Mouse (Mus musculus) layer of hippocampus, adult 2 months (tissue): ENCODE measurements around the gene Spag4. TPM values are rescaled to one million over a fixed set of nuclear protein-coding genes. Genes with fewer than 3 reads are reported as not detected.

Experiments used
- DNase-seq, 2 experiments: peaks; one replicate each; pipeline ENCODE4 v3.0.0; 2022; ENCODE audit warnings: low spot score in 2 of 2
- H3K27ac ChIP-seq: fragments of 200-600 bp; 2 replicates; pipeline ENCODE4 v1.8.1; 2022
- H3K4me3 ChIP-seq: fragments of 200-600 bp; 2 replicates; pipeline ENCODE4 v1.8.1; 2022; ENCODE audit warnings: mild to moderate bottlenecking
- CTCF ChIP-seq: fragments of 200-600 bp; conservative IDR thresholded peaks from 2 replicates; pipeline ENCODE4 v1.8.1; 2022; ENCODE audit warnings: antibody characterized with exemption, mild to moderate bottlenecking, moderate library complexity
- long read RNA-seq, 2 experiments: library from polyadenylated mRNA; stranded (forward); transcript quantifications; one replicate each; pipeline ENCODE4 v2.0.0; 2021; ENCODE audit warnings: borderline mapping rate in 2 of 2
- total RNA-seq, 2 experiments: library from RNA; stranded (reverse); gene quantifications; 2 replicates each; pipeline ENCODE4 v1.2.3; 2021

The Spag4 gene
- 1 to 10 TPM; 3.3 to 5.1 TPM for total RNA-seq
- long read RNA-seq, experiment 1, partial matches to known transcripts: 0 of 3 reads
- long read RNA-seq, experiment 1, other reads (novel, unspliced or antisense): 2 of 3 reads
- long read RNA-seq, experiment 2, partial matches to known transcripts: 1 of 3 reads
- long read RNA-seq, experiment 2, other reads (novel, unspliced or antisense): 2 of 3 reads

GRCm38 (mm10) chr2:156065099-156066041, at the start of gene Spag4:
TSS of gene Spag4 (plus strand) at chr2:156065175.
- H3K4me3 ChIP-seq: peak within 1 kb of the TSS; percentile 66
- no peak for TF ChIP-seq CTCF
- DNase-seq: peak; percentile 47 to 64
- peak within 1 kb of the TSS; percentile 76 for H3K27ac ChIP-seq

GRCm38 (mm10) chr2:156018106-156018505, 46.9 kb upstream of the Spag4 start:
- no peak overlapping the region for H3K27ac ChIP-seq
- no peak for DNase-seq
- no peak overlapping the region for H3K4me3 ChIP-seq
- no peak for TF ChIP-seq CTCF

GRCm38 (mm10) chr2:156021219-156021618, 43.8 kb upstream of the Spag4 start:
- Histone ChIP-seq H3K4me3 (no peak overlapping the region), H3K27ac (no peak overlapping the region)
- TF ChIP-seq CTCF: no peak
- no peak for DNase-seq

GRCm38 (mm10) chr2:156021765-156022164, 43.2 kb upstream of the Spag4 start:
- no peak overlapping the region for H3K27ac ChIP-seq
- TF ChIP-seq CTCF: no peak
- H3K4me3 ChIP-seq: no peak overlapping the region
- no peak for DNase-seq

GRCm38 (mm10) chr2:156025482-156025881, 39.5 kb upstream of the Spag4 start:
- H3K27ac ChIP-seq: no peak overlapping the region
- no peak for TF ChIP-seq CTCF
- no peak overlapping the region for H3K4me3 ChIP-seq
- no peak for DNase-seq

- DNase-seq: no peak
- Histone ChIP-seq H3K4me3 (no peak overlapping the region), H3K27ac (no peak overlapping the region)
- TF ChIP-seq CTCF: no peak
Observed at GRCm38 (mm10) chr2:156039390-156039789, 25.6 kb upstream of the Spag4 start.

- no peak overlapping the region for H3K4me3 ChIP-seq
- no peak overlapping the region for H3K27ac ChIP-seq
- no peak for DNase-seq
- no peak for TF ChIP-seq CTCF
Observed at GRCm38 (mm10) chr2:156042903-156043302, 22.1 kb upstream of the Spag4 start.

GRCm38 (mm10) chr2:156047929-156048328, 17.0 kb upstream of the Spag4 start:
- no peak for TF ChIP-seq CTCF
- no peak overlapping the region for H3K4me3 ChIP-seq
- H3K27ac ChIP-seq: no peak overlapping the region
- no peak for DNase-seq

- H3K4me3 ChIP-seq: no peak within 1 kb of the TSS
- TF ChIP-seq CTCF: no peak
- no peak for DNase-seq
- no peak within 1 kb of the TSS for H3K27ac ChIP-seq
Observed at GRCm38 (mm10) chr2:156052816-156053215, 12.2 kb upstream of the Spag4 start, which contains the start of gene Fer1l4. TSS of gene Fer1l4 (minus strand) at chr2:156052947.

- Histone ChIP-seq H3K4me3 (peak overlapping the region; percentile 66), H3K27ac (peak overlapping the region; percentile 19; the same call in 1 of the 2 replicates)
- DNase-seq: no peak
- no peak for TF ChIP-seq CTCF
Observed at GRCm38 (mm10) chr2:156066126-156066525, 1.2 kb downstream of the Spag4 start.

- Histone ChIP-seq H3K4me3 (no peak overlapping the region), H3K27ac (no peak overlapping the region)
- no peak for DNase-seq
- no peak for TF ChIP-seq CTCF
Observed at GRCm38 (mm10) chr2:156067916-156068315, 2.9 kb downstream of the Spag4 start.

- no peak overlapping the region for H3K4me3 ChIP-seq
- no peak for DNase-seq
- H3K27ac ChIP-seq: no peak overlapping the region
- TF ChIP-seq CTCF: no peak
Observed at GRCm38 (mm10) chr2:156071236-156071635, 6.3 kb downstream of the Spag4 start.

GRCm38 (mm10) chr2:156073725-156074124, 8.8 kb downstream of the Spag4 start:
- DNase-seq: no peak
- Histone ChIP-seq H3K4me3 (no peak overlapping the region), H3K27ac (no peak overlapping the region)
- TF ChIP-seq CTCF: no peak
